Mouse (Mus musculus) cerebellum, adult (tissue): ENCODE data around the gene Efna5.

Source experiments
- ATAC-seq: cut with Nextera tagmentation; 2 replicates; pipeline ENCODE4 v1.9.2; 2017; ENCODE audit warnings: mild to moderate bottlenecking, moderate library complexity, mixed read lengths; ENCODE audit not compliant: insufficient number of reproducible peaks, low FRiP score, low TSS enrichment

Gene Efna5

DNA sequence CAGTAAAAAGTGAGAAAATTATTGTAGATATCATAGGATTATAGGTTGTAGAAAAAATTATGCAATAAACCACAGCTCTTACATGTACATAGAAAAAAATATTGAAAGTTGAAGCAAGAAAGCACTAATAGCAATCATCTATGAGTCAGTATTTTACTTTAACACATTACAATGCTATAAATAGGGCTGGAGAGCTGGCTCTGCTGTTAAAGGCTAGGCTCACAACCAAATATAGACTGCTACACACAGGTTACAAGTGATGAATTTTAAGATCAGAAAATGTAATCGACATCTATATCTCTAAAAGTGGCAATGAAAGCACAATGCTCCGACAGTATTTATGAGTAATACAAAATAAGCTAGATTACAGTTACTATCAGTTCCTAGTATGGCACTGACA lies 125.5 kb downstream of the Efna5 start:
- ATAC-seq = no peak

DNA sequence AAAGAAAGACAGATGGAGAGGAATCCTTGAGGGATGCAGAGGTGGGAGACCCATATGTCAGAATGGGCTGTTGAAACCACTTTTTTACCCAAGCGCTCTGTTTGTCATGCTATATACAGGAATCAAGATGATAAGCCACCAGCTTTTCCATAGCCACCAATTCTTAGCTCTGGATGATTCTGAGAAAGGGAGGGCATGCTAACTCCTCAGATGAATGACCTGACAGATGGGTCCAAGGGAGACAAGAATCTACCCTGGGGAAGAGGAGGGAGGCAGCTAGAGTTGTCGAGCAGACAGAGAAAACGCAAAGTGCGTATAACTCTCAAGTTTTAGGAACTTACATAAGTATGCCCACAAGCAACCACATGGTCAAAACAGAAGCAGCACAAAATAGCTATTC lies 126.5 kb downstream of the Efna5 start:
- ATAC-seq = no peak

GRCm38 (mm10) chr17:62752381-62752889 lies 128.7 kb downstream of the Efna5 start:
- ATAC-seq = no peak

DNA sequence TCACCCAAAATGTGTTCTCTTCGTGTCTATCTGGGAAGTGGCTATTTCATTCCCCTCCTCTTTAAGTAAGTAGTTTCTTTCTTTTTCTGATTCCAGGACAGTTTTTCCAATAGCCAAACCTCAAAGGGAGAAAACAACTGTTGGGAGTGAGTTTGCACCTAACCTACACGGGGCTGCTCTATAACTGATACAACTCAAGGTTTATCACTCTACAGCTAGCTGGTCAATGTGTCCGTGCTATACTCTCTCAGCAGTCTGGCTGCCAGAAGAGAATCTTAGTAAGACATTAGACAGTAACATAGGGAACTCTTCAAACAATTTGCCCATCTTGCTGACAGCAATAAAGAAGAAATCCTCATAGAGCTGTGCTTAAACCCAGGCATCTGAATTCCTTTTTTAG lies 130.5 kb downstream of the Efna5 start:
- ATAC-seq = no peak

- no peak for ATAC-seq
Measured at GRCm38 (mm10) chr17:62748803-62749619, 132.1 kb downstream of the Efna5 start.

- ATAC-seq = no peak
Measured at GRCm38 (mm10) chr17:62747381-62747780, 133.7 kb downstream of the Efna5 start.

- ATAC-seq = no peak
Measured at GRCm38 (mm10) chr17:62746827-62747226, 134.3 kb downstream of the Efna5 start.

DNA sequence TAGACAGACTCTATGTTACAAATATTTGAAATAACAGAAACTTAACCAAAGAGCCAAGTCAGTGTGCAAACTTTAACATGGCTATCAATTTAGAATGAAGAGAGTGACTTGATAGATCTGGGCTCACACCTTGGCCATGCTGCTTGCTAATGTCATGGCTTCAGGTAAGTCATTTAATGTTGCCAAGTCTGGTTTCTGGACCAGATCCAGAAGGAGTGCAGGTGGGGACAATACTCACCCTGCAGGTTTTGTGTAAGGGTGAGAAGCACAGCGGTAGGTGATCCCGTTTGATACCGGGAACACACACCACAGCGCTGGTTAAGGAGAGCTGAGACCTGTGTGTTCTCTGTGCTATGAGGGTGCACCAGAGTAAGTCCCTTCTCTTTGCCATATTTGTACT lies 135.8 kb downstream of the Efna5 start:
- ATAC-seq = no peak

DNA sequence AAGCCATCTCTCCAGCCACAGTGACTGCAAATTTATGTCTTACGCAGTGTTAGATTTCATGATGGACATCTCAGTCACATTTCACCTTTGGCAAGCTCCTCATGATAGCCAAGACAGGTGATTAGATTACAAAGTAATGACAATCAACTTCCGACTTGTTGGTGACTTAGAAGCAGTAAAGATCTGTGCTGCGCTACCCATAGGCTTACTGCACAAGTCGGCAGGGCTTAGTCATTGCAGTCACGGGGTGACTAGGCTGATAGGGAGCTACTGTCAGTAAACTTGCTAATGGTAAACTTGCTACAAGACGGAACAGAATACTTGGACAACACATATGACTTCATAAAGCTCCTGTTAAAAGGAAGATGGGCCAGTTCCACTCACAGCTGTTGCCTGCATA lies 136.9 kb downstream of the Efna5 start:
- ATAC-seq = no peak

DNA sequence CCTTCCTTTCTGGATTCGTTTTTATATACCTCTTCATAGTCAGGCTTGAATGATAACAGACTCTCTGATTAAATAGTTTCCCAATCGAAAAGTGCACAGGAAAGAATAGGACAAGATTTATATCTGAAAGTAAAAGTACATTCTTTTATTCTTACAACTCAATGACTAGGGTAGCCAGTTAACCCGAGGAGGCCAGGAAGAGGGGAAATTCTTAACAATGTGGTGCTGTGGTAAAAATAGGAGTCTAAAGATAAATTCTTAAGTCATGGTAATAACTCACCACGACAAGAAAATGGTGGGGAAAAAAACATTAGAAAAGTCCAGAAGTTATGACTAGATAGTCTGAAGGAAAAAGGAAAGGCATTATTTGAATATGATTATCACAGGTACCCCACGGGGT lies 139.4 kb downstream of the Efna5 start:
- ATAC-seq = no peak

- ATAC-seq = no peak
Measured at GRCm38 (mm10) chr17:62741020-62741419, 140.1 kb downstream of the Efna5 start.

GRCm38 (mm10) chr17:62739993-62740392 lies 141.1 kb downstream of the Efna5 start:
- no peak for ATAC-seq

GRCm38 (mm10) chr17:62737404-62737803 lies 143.7 kb downstream of the Efna5 start:
- ATAC-seq = peak; percentile 78; the same call in 1 of the 2 replicates

DNA sequence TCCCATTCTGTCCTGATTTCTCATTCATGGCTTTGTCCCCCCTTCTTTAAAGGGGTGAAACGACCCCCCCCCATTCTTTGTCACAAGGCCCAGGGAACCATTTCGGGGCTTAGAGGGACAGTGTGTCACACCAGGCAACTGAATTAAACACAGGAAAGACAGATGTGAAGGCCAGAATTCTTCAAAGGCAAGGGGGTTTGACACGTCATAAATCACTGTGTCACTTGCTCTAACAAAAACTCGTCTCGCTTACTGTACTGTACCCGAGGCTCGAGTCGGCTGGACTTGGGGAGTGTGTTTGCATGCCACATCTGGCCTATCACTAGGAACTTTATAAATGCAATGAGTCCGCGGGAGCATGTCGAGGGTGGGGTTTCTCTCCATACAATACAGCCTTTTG lies 145.2 kb downstream of the Efna5 start:
- no peak for ATAC-seq

- no peak for ATAC-seq
Measured at GRCm38 (mm10) chr17:62734901-62735300, 146.2 kb downstream of the Efna5 start.

DNA sequence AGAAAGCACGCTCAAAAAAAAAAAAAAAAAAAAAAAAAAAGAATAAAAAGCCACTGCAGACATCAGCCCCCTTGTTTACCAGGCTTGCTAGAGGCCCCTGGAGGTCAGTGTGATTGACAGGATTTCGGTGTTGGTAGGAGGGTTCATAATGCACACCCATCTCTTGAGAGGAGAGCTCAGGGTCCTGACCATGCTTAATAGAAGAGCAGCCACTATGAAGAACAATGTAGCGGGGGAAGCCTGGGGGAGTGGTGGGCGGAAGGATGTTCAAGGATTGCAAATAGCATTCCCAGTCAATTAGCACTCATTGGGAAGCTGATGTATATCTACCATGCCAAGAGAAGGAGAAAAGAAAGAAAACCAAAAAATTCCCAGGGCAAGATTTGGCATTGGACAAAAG lies 147.1 kb downstream of the Efna5 start:
- ATAC-seq = no peak

GRCm38 (mm10) chr17:62729754-62730470 lies 151.2 kb downstream of the Efna5 start:
- ATAC-seq = no peak

GRCm38 (mm10) chr17:62728142-62728917 lies 152.8 kb downstream of the Efna5 start:
- no peak for ATAC-seq

DNA sequence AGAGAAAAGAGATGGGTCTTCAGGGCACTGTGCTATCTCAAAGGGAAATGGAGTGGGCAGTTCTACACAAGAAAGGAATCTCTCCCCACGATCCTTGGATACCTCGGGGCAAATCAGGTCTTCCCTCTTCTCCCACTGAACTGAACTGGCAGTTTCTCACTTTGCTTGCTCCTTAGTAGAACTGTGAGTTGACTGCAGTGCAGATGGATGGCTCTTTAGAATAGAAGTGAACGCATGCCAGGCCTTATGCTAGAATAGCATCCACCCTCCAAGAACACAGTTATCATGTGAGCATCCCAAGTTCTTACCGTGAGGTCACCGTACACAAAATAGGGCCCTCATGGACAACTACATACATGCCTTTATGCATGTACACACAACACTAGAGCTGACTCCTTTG lies 155.0 kb downstream of the Efna5 start:
- no peak for ATAC-seq

DNA sequence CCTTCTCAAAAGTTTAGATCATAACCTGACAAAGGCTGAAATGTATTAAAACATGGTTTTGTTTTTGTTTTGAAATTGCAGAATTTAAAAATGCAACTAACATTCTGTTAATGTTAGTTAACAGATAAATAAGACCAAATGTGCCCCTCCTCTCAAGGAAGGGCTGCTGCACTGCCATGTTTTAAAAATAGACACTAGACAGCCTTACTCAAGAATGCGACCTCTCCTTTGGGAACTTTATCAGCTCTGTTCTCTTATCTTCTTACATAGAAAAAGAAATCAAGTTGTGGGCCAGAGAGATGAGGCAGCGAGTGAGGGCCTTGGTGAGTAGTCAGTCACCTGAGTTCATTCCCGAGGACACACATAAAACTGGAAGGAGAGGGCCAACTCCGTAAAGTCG lies 158.2 kb downstream of the Efna5 start:
- no peak for ATAC-seq

DNA sequence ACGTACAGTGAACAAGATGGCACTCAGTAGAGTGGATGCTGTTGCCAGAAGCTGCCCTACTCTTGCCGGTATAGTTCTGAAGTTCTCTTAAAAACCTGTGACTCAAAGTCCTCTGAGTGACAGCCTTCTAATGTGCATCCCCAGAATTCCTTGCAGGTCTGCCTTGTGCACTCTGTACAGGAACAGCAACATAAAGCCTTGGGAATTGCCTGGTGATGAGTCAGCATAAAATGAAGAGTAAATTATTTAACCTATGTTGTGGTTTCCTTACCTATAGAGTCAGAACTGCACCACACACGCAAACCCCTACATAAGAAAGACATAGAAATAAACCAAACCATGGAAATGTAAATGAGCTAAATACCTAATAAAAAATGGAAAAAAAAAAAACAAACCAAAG lies 159.5 kb downstream of the Efna5 start:
- ATAC-seq = no peak
